Mouse (Mus musculus) left cerebral cortex, postnatal 14 days (tissue): ENCODE data around the gene Nsd1. TPM values are rescaled to one million over a fixed set of nuclear protein-coding genes. Genes with fewer than 3 reads are reported as not detected.
A peak's percentile ranks its signal among the peaks of the same experiment; 100 is the strongest.

ENCODE experiments used
- DNase-seq, 2 experiments: peaks; one replicate each; pipeline ENCODE4 v3.0.0; 2021 to 2022; ENCODE audit warnings: low spot score in 2 of 2, mixed read lengths in 1 of 2
- intact Hi-C: fragments of 180-260 bp; cut with DNase I; formaldehyde crosslinking; loops from one replicate; pipeline ENCODE4 v1.15.1; 2025
- total RNA-seq, 2 experiments: library from RNA; stranded (reverse); gene quantifications; 2 replicates each; pipeline ENCODE4 v1.2.3; 2021

Gene Nsd1
- total RNA-seq, 2 experiments from 2014 or later = 135 to 140 TPM

- intact Hi-C loops = no loop called here
Observed at GRCm38 (mm10) chr13:55321434-55322129, 112.0 kb downstream of the Nsd1 start, which contains the start of gene Rab24. TSS of gene Rab24 (minus strand) at chr13:55321946.

GRCm38 (mm10) chr13:55322130-55322825, 112.7 kb downstream of the Nsd1 start:
- DNase-seq = peak; percentile 59 to 73
- intact Hi-C loops = no loop called here

More at GRCm38 (mm10) chr13:55321434-55322129, 112.0 kb downstream of the Nsd1 start, which contains the start of gene Rab24:
- DNase-seq = peak; percentile 86 to 91

- no peak for DNase-seq
- intact Hi-C loops = no loop called here
Observed at GRCm38 (mm10) chr13:55325596-55325995, 116.0 kb downstream of the Nsd1 start.

- intact Hi-C loops = no loop called here
- DNase-seq = no peak
Observed at GRCm38 (mm10) chr13:55327169-55327568, 117.6 kb downstream of the Nsd1 start.

- intact Hi-C loops = no loop called here
- peak; percentile 92 to 98 for DNase-seq
Observed at GRCm38 (mm10) chr13:55327633-55328032, 118.1 kb downstream of the Nsd1 start.

DNA sequence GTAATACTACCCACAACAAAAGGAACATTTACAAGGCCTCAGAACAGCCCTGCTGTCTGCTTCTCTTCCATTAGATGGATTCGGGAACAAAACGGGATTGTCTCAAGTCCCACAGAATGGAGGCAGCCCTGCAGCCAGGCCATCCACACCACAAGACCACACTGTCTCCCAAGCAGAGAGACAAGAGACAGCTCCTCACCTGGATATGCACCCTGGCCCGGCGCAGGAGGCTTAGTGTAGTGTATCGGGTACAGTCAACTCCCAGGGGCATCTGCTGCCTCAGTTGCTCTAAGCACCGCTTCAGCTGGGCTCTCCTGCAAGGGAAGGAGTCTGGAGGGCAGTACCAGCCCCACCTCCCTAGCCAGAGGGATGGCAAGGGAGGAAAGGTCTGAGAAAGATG, 118.6 kb downstream of the Nsd1 start:
- intact Hi-C loops = no loop called here
- DNase-seq = no peak

GRCm38 (mm10) chr13:55328641-55329040, 119.1 kb downstream of the Nsd1 start:
- intact Hi-C loops = no loop called here

DNA sequence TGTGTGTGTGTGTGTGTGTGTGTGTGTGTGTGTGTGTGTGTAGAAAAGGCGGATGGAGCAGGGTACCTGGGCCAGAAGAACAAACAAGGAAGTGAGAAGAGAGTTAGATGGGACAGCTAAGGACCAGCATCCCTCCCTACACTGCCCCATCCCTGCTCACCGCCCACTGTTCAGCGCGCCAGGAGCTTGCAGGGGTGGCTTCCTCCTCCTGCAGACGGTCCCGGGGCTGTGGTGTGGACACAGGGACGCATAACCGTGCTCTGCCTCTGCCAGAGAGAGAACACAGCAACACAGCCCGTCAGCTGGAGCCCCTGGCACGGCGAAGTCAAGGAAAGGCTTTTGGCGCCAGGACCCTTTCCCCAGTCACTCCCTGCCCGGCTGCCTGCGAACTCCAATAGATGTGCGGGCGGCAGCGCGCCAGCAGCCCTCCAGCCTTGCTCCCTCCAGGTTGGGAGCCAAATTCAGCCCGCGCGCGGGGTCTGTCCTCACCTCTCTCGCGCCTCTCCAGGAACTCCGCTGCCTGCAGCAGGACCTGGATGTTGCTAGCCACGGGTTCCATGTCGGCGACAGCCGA, 119.6 kb downstream of the Nsd1 start:
- DNase-seq = no peak
- intact Hi-C loops = no loop called here

More at GRCm38 (mm10) chr13:55328641-55329040, 119.1 kb downstream of the Nsd1 start:
- DNase-seq = no peak

GRCm38 (mm10) chr13:55329683-55330566, 120.3 kb downstream of the Nsd1 start, which contains the start of gene Mxd3:
TSS of gene Mxd3 (minus strand) at chr13:55329823.
- intact Hi-C loops = no loop called here

GRCm38 (mm10) chr13:55330567-55331400, 121.2 kb downstream of the Nsd1 start:
- intact Hi-C loops = no loop called here
- no peak for DNase-seq

More at GRCm38 (mm10) chr13:55329683-55330566, 120.3 kb downstream of the Nsd1 start, which contains the start of gene Mxd3:
- DNase-seq = peak; percentile 77 to 80

GRCm38 (mm10) chr13:55332331-55332730, 122.7 kb downstream of the Nsd1 start:
- intact Hi-C loops = no loop called here
- no peak for DNase-seq

DNA sequence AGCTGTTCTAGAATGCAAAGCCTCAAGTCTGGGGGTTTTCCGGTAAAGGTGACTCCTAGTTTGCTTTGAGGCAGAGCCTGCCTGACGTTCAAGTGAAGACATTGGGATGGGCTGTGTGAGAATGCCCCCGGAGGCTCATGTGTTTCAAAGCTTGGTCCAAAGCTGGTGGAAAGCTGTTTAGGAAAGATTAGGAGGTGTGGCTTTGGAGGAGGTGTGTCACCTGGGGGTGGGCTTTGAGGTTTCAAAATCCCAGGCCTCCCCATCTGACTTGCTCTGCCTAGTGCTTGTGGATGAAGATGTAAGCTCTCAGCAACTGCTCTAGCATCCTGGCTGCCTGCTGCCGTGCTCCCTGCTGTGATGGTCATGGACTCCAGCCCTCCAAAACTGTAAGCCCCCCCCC, 126.1 kb downstream of the Nsd1 start:
- no peak for DNase-seq
- intact Hi-C loops = loop anchor here (5.0 kb wide), 1 partner anchor 62 kb away; the partner anchor contains the start of gene Slc34a1

GRCm38 (mm10) chr13:55337341-55337975, 127.9 kb downstream of the Nsd1 start:
- intact Hi-C loops = loop anchor here (5.0 kb wide), 1 partner anchor 60 kb away; the partner anchor contains the start of gene Slc34a1
- DNase-seq = no peak

DNA sequence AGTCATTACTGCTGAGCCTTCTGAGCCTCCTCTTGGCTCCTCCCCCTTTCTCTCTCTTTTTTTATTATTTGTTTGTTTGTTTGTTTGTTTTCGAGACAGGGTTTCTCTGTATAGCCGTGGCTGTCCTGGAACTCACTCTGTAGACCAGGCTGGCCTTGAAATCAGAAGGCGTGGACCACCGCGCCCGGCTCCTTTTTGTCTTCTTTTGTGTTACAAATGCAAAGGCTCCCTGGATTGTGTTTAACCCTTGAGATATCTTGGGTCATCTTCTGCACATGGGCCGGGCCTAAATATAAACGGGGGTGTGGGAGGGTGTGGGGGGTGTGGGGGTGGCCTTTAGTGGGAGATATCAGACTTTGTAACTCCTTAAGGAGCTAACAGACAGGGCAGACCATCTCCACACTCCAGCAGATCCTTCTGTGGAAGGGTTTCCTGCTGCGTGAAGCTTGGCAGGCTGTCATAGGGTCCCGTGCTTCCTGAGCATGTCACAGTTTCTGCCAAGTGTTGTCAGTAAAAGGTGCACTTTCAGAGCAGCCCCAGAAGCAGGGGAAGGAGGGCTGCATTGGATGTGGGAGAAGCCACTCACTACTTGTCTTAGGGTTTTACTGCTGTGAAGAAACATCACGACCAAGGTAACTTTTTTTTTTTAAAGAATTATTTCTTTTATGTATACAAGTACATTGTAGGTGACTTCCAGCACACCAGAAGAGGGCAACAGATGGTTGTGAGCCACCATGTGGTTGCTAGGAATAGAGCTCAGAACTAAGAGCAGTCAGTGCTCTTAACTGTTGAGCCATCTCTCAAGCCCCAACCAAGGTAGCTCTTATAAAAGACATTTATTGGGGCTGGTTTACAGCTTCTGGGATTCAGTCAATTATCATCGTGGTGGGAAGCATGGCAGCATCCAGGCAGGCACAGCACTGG, 128.8 kb downstream of the Nsd1 start:
- intact Hi-C loops = loop anchor here (5.0 kb wide), 1 partner anchor 59 kb away; the partner anchor contains the start of gene Slc34a1
- DNase-seq = no peak

GRCm38 (mm10) chr13:55339259-55339658, 129.7 kb downstream of the Nsd1 start:
- DNase-seq = no peak
- intact Hi-C loops = loop anchor here (5.0 kb wide), 1 partner anchor 58 kb away; the partner anchor contains the start of gene Slc34a1

DNA sequence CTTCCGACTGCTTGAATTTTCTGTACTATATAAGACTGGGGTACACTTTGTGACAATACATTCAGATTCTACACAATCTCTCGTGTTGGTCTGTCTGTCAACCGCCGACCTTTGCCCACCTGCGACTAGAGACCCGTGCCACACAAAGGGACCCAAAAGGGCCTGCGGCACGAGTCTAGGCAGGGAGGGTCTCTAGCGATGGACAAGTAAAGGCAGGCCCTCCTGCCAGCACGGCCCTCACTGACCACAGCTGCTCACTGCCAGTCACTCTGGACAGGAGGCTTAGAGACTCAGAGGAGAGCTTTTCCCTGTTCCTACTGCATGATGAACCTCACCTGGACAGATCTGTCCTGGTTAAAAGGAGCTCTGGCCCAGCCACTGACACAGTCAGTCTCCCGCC, 132.9 kb downstream of the Nsd1 start:
- intact Hi-C loops = no loop called here
- DNase-seq = no peak

DNA sequence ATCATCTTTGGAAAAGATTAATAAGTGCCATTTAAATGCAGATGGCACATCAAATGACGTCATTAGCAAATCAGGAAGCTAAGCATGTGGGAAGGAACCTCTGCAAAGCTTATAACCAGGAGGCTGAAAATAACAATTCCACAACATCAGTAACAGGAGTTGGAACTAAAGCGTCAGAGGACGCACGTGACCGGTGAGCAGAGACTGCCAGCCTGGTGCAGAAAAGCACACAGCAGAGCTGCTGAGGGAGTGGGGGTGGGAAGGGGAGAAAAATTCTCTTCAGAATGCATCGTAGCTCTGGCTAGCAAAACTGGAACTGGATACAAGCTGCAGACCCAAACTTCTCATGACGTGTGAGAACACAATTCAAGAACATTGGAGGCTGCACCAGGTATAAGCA, 134.7 kb downstream of the Nsd1 start:
- intact Hi-C loops = no loop called here
- DNase-seq = peak; percentile 46 to 58
